Mouse (Mus musculus): ENCODE data around the gene Esr1.

GRCm38 (mm10) chr10:4776007-4776713 lies 164.8 kb downstream of the Esr1 start:
- no peak for TF ChIP-seq CTCF (IDR thresholded peaks at IDR 0.05; ENCODE audit: control insufficient read depth, insufficient read depth, low read length)
- no peak for TF ChIP-seq POLR2A (IDR thresholded peaks at IDR 0.05; ENCODE audit: borderline replicate concordance, control insufficient read depth, low read depth, low read length)

Measured in bone marrow, adult 2 months (tissue).